Mouse (Mus musculus) right cerebral cortex, postnatal 25 days (tissue): ENCODE measurements around the gene Nap1l4.

ENCODE experiments used
- DNase-seq: peaks from one replicate; pipeline ENCODE4 v3.0.0; 2022

Nap1l4 gene

DNA sequence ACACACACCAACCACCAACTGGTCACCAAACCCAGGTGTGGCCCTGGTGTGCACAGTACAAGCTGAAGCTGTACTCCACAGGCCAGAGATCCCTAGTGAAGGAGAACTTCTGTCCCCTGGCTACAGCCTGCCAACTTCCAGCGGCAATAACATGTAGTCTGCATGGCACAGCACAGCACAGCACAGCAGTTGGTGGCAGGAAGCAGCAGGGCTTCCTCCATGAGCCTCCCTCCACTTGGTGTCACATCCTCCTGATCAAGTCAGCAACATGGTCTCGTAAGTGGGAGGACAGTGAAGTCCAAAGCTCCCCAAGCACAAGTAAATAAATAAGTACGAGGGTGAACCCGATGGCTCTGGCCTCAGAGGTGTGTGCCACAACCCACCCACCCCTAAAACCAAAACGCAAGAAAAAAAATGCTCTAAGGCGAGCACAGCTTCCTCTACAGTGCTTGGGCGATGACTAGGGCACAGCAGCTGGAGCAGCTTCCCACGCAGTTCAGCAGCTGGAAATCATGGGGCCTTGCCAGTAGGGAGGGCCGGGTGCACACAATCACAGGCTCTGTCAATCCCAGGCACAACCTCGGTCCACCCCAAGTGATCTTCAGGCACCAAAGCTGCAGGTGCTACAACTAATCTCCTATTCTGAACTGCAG lies 35.0 kb downstream of the Nap1l4 start:
- no peak for DNase-seq

DNA sequence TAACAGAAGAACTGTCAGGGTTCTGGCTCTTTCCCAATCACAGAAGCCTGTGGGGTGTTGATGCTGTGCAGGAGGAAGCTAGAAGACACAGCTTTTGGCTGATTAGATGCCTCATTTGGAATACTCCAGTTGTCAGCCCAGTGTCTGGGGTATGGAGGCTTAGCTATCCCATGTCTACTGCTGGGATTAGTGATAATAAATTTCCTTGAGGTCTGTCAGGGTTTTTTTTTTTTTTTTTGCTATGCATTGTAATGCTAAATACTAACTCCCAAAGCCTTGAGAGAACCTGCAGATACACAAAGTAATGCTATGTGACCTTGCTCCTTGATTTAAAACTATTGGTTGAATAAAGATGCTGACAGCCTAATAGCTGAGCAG lies 37.6 kb downstream of the Nap1l4 start:
- DNase-seq = no peak

DNA sequence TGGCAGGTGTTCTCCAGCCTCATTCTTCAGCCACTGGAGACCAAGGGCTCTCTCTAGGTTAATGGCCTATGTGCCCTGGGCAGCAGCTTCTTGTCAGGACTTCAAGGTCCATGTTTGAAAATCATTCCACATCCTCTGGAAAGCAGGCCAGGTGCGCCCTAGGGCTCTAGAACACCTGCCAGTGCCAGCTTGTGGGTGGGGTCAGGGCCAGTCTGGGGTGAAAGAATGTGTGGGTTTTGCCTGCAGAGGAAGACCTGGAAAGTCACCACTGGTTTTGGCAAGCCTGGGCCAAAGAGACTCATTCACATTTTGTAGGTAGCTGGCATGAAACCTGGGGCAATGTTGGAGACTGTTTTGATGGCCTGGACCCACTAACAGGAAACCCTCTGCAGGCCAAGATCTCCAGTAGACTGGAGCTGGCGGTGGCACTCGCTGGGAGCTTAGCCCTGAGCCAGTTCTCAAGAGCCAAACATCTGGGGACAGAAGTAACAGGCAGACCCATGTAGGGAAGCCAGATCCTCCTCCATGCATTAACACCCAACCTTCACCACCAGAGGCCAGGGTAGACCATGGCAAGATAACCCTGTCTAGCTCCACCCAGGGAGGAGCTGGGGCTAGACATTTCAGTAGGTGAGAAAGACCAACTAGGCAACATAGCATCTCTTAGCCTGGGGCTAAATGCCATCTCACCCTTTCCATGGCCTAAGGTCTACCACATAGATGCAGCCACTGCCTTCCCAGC lies 38.1 kb downstream of the Nap1l4 start:
- DNase-seq = no peak

DNA sequence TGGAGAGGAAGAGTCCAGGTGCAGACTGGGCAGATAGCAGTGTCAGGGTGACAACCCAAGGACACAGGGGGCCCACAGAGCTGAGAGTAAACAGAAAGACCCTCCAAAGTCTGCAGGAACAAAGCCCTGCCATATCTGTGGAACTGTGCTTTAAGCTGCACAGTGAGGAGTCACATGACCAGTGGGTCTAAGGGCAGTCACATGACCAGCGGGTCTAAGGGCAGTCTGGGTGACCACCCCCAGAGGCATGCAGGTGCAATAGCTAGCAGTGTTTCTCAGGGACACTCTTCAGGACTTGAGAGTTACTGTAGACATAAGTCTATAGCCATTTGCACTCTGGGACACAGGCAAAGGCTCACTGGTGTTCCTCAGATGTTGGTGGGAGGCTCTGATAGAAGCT lies 39.3 kb downstream of the Nap1l4 start:
- no peak for DNase-seq

GRCm38 (mm10) chr7:143506675-143507074 lies 42.2 kb downstream of the Nap1l4 start:
- DNase-seq = no peak

DNA sequence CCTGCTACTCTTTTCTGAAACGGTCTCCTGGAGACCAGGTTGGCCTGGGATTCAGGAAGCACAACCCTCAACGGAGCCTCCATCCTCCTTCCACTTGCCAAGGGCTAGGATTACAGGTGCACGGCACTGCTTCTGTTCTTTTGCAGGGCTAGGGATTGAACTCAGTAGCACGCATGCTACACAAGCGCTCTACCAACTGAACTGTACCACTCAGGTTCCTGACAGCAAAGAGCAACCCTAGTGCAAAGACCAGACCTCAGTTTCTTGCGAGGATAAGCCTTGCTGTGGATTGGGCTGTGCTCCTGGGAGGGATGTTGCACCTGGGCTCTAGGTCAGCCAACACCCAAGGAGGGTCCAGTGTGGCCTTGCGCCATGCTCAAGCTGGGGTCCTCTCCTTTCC lies 42.6 kb downstream of the Nap1l4 start:
- DNase-seq = no peak

GRCm38 (mm10) chr7:143505823-143506222 lies 43.1 kb downstream of the Nap1l4 start:
- peak; percentile 22 for DNase-seq

- DNase-seq = no peak
Observed at GRCm38 (mm10) chr7:143505411-143505810, 43.5 kb downstream of the Nap1l4 start.

GRCm38 (mm10) chr7:143503926-143504325 lies 45.0 kb downstream of the Nap1l4 start:
- no peak for DNase-seq

GRCm38 (mm10) chr7:143502418-143503200 lies 46.3 kb downstream of the Nap1l4 start, which contains the start of gene Phlda2:
Phlda2 (minus strand) TSS chr7:143503150.
- DNase-seq = no peak

DNA sequence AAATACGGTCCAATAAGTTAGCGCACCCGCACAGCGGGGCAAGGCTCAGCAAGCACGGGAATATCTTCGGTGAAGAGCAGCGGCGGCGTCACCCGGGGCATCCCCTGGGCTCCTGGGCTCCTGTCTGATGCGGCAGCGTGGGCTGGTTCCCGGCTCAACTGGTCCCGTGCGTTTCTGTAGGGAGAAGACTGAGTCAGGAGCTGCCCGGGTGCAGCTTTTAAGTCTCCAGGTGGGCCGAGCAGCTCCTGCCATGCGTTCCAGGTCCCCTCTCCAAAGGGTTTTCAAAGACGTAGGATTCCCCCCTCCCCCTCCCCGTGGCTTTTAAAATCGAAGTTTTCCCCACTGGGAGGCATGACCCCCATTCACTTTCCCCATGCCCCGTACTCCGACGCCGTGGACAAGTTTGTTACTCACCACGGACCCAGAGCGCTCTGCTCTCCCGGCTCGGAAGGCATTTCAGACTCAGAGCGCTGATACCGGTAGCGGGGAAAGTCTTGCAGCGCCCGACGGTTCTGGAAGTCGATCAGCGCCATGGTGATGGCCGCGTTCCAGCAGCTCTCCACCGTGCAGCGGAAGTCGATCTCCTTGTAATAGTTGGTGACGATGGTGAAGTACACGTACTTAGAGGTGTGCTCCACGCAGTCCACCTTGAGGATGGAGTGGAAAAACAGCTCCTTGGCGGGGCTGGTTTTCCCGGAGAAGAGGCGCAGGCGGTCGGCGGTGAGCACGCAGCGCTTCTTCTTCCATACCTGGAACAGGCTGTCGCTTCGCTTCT lies 47.1 kb downstream of the Nap1l4 start:
- DNase-seq = peak; percentile 27

GRCm38 (mm10) chr7:143500912-143501311 lies 48.0 kb downstream of the Nap1l4 start:
- DNase-seq = no peak

DNA sequence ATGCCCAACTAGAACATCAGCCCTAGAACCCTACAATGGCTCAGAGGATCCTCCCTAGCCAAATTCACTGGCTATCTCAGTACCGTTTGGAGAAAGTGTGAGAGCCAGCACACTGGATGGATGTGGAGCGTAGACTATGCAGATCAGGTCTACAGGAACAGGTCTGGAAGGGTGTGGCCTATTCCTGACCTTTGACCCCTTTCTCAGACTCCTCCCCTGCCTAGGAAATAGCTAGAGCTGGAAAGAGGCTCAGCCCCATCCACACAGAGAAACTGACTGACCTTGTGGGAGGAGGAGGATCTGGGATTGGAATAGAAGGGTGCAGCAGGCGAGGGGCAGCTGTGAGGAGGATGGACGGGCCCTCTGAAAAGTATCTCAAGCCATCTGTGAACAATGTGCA lies 50.3 kb downstream of the Nap1l4 start:
- no peak for DNase-seq

GRCm38 (mm10) chr7:143495104-143495961 lies 53.6 kb downstream of the Nap1l4 start:
- no peak for DNase-seq

DNA sequence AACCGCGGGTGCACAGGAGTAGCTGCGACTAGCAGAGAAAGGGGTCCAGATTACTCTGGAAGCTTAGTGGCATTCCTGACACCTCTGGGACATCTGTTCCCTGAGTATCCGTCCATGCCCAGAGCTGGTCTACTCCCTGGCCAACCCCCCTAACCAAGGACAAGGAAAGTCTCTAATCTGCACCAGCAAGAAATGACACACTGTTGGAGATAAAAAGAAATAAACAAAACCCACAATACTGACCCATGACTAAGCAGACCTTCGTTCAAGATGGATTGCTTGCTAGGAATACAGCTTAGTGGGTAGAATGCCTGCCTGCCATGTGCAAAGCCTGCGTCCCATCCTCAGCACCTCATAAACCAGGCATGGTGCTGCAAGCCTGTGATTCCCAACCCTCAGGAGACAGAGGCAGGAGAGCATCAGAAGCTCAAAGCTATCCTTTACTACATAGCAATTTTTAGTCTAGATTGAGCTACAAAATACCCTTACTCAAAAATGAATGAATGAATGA lies 55.2 kb downstream of the Nap1l4 start:
- DNase-seq = no peak

DNA sequence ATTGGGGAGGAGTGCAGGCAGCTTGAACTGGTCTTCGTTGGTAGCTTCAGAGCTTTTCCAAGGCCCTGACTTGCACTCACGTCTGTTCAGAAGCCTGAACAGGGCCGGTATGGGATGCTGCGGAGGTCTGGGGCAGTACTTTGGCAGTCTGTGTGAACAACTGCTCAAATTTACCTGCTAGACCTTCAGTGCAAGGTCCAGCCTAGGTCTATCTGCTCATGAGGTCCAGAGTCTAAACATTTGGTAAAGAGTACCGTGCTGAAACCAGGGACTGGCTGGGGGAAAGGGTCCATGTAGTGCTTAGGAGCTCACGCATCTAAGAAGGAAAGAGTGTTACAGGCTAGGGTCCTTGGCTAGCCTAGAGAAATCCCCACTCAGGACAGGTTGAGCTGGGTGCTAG lies 59.2 kb downstream of the Nap1l4 start:
- DNase-seq = no peak

DNA sequence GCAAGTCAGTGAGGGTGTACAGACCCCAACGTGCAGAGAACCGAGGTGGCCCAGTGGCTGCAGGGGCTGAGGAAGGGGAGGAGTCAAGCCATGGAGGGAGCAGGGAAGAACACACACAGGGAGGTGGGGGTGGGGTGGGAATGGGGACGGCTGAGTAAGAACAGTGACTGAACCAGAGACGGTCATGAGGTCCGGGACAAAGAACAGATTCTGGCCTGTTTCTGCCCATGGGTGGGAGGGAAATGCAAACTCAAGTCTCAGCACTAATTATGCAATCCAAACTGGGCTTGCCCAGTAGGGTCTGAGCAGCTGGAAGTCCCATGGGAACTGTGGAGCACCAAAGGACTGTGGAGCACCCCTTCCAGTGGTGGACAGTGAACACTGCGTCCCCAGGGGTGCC lies 66.4 kb downstream of the Nap1l4 start:
- no peak for DNase-seq

GRCm38 (mm10) chr7:143481806-143482387 lies 67.0 kb downstream of the Nap1l4 start:
- DNase-seq = no peak

DNA sequence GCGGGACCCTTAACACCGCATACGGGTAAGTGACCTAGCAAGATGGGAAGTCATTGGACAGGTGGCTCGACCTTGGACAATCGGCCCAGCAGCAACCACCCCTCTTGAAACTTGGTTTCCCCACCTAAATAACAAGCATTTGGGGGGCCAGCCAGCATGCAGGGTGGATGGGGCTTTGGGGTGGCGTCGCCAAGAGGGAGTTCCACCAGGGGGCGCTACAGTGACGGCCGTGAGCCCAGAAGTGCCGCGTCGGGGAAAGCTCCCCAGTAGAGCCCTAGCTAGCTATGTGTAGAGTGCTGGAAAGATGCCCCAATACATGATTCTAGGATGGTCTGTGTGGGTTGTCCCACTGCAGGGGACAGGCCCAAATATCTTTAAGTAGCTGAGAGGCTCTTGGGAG lies 68.4 kb downstream of the Nap1l4 start:
- DNase-seq = no peak

- DNase-seq = no peak
Observed at GRCm38 (mm10) chr7:143477800-143478199, 71.1 kb downstream of the Nap1l4 start.

GRCm38 (mm10) chr7:143476702-143477335 lies 72.1 kb downstream of the Nap1l4 start:
- DNase-seq = no peak
